Mouse (Mus musculus) ES-Bruce4 (cell line): ENCODE data around the gene Gm29609.

Experiments used
- CTCF ChIP-seq: IDR thresholded peaks from one replicate; pipeline ENCODE4 v1.8.1; 2011; ENCODE audit warnings: low read depth, low read length
- EP300 ChIP-seq: IDR thresholded peaks from 2 replicates; pipeline ENCODE4 v1.6.1; 2011; ENCODE audit warnings: low read depth, low read length; ENCODE audit not compliant: insufficient read depth
- POLR2A ChIP-seq: IDR thresholded peaks from one replicate; pipeline ENCODE4 v1.8.1; 2011; ENCODE audit warnings: low read length; ENCODE audit not compliant: insufficient read depth

DNA sequence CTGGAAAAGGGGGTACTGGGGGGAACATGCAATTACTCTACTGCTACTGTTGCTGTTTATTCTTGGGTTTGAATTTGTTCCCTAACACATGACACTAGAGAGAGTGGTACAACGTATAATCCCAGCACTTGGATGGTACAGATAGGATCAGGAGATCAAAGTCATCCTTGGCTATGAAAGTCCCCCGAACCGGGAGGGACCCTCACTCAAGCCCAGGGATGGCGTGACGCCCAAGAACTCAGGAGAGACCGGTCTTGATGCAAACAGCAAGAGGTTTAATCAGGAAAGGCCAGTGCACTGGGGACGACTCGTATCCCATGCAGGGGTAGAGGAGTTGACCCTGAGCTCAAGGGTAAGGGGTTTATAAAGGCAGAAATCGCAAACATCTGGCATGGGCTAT, 43.0 kb upstream of the Gm29609 start:
- no peak for TF ChIP-seq CTCF
- TF ChIP-seq POLR2A, result no peak
- TF ChIP-seq EP300, result no peak
